Mouse (Mus musculus): Measurements from ENCODE around the gene Cdc5l. TPM values are rescaled to one million over a fixed set of nuclear protein-coding genes. Genes with fewer than 3 reads are reported as not detected.
A peak's percentile ranks its signal among the peaks of the same experiment; 100 is the strongest.

Cdc5l gene
- total and polyA plus RNA-seq, 2 experiments from 2014 or later, result 21.5 to 54.2 TPM

DNA sequence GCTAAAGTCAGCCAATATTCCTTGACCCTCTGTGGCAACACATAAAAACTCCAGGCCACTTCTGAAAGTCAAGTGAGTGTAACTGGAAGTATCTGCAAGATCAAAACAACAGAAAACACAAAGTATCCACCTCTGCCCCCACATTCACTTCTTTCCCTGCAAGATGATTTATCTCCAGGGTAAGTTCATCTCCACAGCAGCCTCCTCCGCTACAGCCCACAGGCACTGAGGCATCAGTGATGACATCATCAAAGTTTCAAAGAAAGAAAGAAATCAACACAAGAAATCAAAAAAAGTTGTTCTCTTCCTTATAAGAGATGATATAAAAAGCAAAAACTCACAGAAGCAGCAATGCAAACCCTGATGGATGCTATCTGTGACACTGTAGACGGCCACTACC is 24.8 kb downstream of the Cdc5l start:
- WGBS, result 97% methylated on average over 2 of the region's 2 CpGs

DNA sequence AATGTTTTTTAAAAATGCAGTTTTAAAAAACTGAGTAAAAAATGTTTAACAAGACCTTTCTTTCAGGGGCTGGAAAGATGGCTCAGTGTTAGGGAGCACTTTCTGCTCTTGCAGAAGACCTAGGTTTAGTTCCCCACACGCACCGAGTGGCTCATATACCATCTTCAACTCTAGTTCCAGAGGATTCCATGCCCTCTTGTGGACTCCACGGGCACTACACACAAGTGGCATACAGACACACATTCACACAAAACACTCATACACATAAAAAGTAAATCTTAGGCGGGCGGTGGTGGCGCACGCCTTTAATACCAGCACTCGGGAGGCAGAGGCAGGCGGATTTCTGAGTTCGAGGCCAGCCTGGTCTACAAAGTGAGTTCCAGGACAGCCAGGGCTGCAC is 27.3 kb downstream of the Cdc5l start:
- WGBS, result 93% methylated on average over 10 of the region's 10 CpGs
- no peak overlapping the region for H3K4me2 ChIP-seq (ENCODE audit: low read depth, low read length)
- no peaks in the 10 kb centered on the region for H3K4me1 ChIP-seq (ENCODE audit: insufficient read depth, low read length)
- peak; percentile 35 for DNase-seq (ENCODE audit: low spot score)
- peaks cover 33% of the 10 kb centered on the region for H3K36me3 ChIP-seq (ENCODE audit: insufficient read depth, low read length)
- TF ChIP-seq CTCF (IDR thresholded peaks at IDR 0.05; ENCODE audit: low read depth), result peak; percentile 48
- H3K9me3 ChIP-seq (ENCODE audit: low read length), result no peaks in the 10 kb centered on the region
- H3K27me3 ChIP-seq (ENCODE audit: insufficient read depth, low read length), result no peaks in the 10 kb centered on the region
- ATAC-seq, result no peak
- no peak overlapping the region for H3K27ac ChIP-seq
- no peak overlapping the region for H3K4me3 ChIP-seq (ENCODE audit: low read length)
- H3K9ac ChIP-seq (replicated peaks; ENCODE audit: low read length), result no peak overlapping the region

More for the DNA sequence above, 24.8 kb downstream of the Cdc5l start:
- no peak overlapping the region for H3K4me2 ChIP-seq (ENCODE audit: low read depth, low read length)
- H3K4me3 ChIP-seq (ENCODE audit: low read length), result no peak overlapping the region
- ATAC-seq, result no peak
- no peaks in the 10 kb centered on the region for H3K9me3 ChIP-seq (ENCODE audit: low read length)
- H3K4me1 ChIP-seq (ENCODE audit: insufficient read depth, low read length), result no peaks in the 10 kb centered on the region
- TF ChIP-seq CTCF (IDR thresholded peaks at IDR 0.05; ENCODE audit: low read depth), result no peak
- no peaks in the 10 kb centered on the region for H3K27me3 ChIP-seq (ENCODE audit: insufficient read depth, low read length)
- H3K36me3 ChIP-seq (ENCODE audit: insufficient read depth, low read length), result peaks cover 50% of the 10 kb centered on the region
- no peak overlapping the region for H3K9ac ChIP-seq (replicated peaks; ENCODE audit: low read length)
- no peak for DNase-seq (ENCODE audit: low spot score)
- no peak overlapping the region for H3K27ac ChIP-seq

DNA sequence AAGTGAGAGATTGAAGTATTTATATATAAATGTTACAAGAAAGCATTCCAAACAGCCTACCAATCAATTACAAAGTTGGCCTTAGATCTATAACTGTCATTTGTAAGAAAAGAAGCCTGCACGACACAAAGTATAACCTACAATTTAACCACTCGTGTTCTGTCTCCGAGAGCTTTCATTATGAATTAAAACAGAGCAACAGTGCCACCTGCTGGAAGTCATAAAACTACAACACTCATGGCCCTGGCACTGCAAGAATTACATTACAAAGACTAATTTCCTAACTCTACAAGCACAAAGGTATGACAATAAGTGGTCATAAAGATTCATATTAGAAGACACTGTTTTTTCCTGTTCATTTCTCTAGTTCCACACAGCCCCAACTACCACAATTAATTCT is 30.3 kb downstream of the Cdc5l start:
- DNase-seq (ENCODE audit: low spot score), result peak; percentile 86
- no peak overlapping the region for H3K4me3 ChIP-seq (ENCODE audit: low read length)
- H3K9me3 ChIP-seq (ENCODE audit: low read length), result no peaks in the 10 kb centered on the region
- WGBS, result 5% methylated on average over 3 of the region's 3 CpGs
- peak; percentile 43; the same call in 1 of the 2 replicates for ATAC-seq
- no peak overlapping the region for H3K9ac ChIP-seq (replicated peaks; ENCODE audit: low read length)
- no peaks in the 10 kb centered on the region for H3K4me1 ChIP-seq (ENCODE audit: insufficient read depth, low read length)
- peak; percentile 78 for TF ChIP-seq CTCF (IDR thresholded peaks at IDR 0.05; ENCODE audit: low read depth)
- H3K27ac ChIP-seq, result no peak overlapping the region
- H3K27me3 ChIP-seq (ENCODE audit: insufficient read depth, low read length), result no peaks in the 10 kb centered on the region
- H3K4me2 ChIP-seq (ENCODE audit: low read depth, low read length), result no peak overlapping the region
- peaks cover 6% of the 10 kb centered on the region; the same call in 1 of the 2 replicates for H3K36me3 ChIP-seq (ENCODE audit: insufficient read depth, low read length)

DNA sequence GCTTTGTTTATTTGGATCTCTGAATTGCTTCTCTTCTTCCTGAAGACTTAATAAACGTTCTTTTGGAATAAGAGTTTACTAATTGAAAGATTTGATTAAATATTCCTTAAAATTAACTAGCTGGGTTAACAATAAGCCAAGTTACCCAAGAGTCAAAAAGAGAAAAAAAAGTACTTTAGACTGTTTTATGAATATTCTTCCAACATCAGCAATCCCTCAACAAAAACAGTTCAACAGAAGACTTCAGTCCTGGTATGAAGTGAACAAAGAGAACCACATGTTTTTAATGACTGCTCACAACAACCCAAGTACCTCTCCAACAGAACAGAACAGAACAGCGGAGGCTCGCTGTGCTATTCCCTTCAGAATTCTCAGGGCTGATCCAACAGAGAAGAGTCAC is 30.9 kb downstream of the Cdc5l start:
- H3K4me1 ChIP-seq (ENCODE audit: insufficient read depth, low read length), result no peaks in the 10 kb centered on the region
- TF ChIP-seq CTCF (IDR thresholded peaks at IDR 0.05; ENCODE audit: low read depth), result no peak
- H3K36me3 ChIP-seq (ENCODE audit: insufficient read depth, low read length), result peaks cover 5% of the 10 kb centered on the region; the same call in 1 of the 2 replicates
- H3K27ac ChIP-seq, result no peak overlapping the region
- no peak overlapping the region for H3K9ac ChIP-seq (replicated peaks; ENCODE audit: low read length)
- WGBS, result 83% methylated on average over 3 of the region's 3 CpGs
- no peaks in the 10 kb centered on the region for H3K27me3 ChIP-seq (ENCODE audit: insufficient read depth, low read length)
- H3K9me3 ChIP-seq (ENCODE audit: low read length), result no peaks in the 10 kb centered on the region
- ATAC-seq (no peak), DNase-seq (ENCODE audit: low spot score) (no peak)
- H3K4me3 ChIP-seq (ENCODE audit: low read length), result no peak overlapping the region
- no peak overlapping the region for H3K4me2 ChIP-seq (ENCODE audit: low read depth, low read length)

DNA sequence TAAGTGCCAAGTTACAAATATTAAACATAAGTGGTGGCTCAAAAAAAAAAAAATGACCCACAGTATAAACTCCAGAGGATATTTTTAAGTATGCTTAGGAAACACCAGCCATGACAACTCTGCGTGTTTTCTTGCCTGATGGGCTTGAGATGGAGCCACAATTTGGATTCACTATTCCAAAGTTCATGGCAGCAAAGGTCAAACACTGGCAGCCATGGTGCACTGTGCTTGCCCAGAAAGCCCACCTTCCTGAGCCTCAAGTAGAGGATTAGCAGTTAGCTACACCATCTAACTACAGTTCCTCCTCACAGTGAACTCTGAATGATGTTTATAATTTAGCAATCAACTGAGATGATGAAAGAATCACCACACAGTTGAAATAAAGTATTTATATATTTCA is 31.4 kb downstream of the Cdc5l start:
- H3K4me1 ChIP-seq (ENCODE audit: insufficient read depth, low read length), result no peaks in the 10 kb centered on the region
- no peaks in the 10 kb centered on the region for H3K27me3 ChIP-seq (ENCODE audit: insufficient read depth, low read length)

DNA sequence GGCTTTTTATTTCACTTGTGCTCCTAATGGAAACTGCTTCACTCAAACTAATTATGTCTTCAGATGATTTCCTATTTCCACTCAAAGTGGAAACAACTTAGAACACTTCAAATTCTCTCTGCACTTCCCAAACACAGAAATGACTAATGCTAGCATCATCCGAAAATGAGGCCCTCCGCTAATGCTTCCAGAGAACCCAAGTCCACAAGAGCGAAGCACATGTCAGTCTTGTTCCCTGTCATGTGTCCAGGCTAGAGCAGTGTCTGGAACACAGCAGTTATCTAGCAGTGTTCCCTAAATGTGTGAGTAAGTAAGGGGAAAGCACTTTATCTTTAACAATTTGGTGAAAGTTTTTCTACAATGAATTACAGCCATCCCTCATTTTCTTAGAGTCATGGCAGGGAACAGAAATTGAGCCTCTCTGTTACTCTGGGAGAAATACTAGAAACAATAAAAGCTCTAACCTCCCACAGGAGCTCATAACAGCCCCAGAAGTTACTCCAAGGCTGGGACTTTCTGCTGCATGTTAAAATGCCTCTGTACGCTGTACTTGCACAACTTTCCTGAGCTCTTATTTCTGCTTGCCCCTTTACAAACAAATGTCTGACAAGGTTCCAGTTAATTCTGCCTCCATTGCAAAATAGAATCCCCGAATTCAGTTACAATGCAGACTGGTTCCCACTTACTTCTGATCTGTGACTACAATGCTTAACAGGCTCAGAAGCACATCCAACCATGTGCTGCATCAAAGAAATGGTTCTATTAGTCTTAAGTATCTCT is 32.2 kb downstream of the Cdc5l start:
- no peak overlapping the region for H3K9ac ChIP-seq (replicated peaks; ENCODE audit: low read length)
- H3K27ac ChIP-seq, result no peak overlapping the region
- no peak overlapping the region for H3K4me2 ChIP-seq (ENCODE audit: low read depth, low read length)
- H3K9me3 ChIP-seq (ENCODE audit: low read length), result no peaks in the 10 kb centered on the region
- 93% methylated on average over 5 of the region's 5 CpGs for WGBS
- no peak for TF ChIP-seq CTCF (IDR thresholded peaks at IDR 0.05; ENCODE audit: low read depth)
- H3K4me1 ChIP-seq (ENCODE audit: insufficient read depth, low read length), result no peaks in the 10 kb centered on the region
- H3K36me3 ChIP-seq (ENCODE audit: insufficient read depth, low read length), result peaks cover 5% of the 10 kb centered on the region; the same call in 1 of the 2 replicates
- H3K27me3 ChIP-seq (ENCODE audit: insufficient read depth, low read length), result no peaks in the 10 kb centered on the region
- ATAC-seq (no peak), DNase-seq (ENCODE audit: low spot score) (no peak)
- H3K4me3 ChIP-seq (ENCODE audit: low read length), result no peak overlapping the region

More for the DNA sequence above, 31.4 kb downstream of the Cdc5l start:
- no peaks in the 10 kb centered on the region for H3K9me3 ChIP-seq (ENCODE audit: low read length)
- no peak for ATAC-seq
- H3K36me3 ChIP-seq (ENCODE audit: insufficient read depth, low read length), result peaks cover 5% of the 10 kb centered on the region; the same call in 1 of the 2 replicates
- 88% methylated on average over 1 of the region's 1 CpGs for WGBS
- no peak overlapping the region for H3K9ac ChIP-seq (replicated peaks; ENCODE audit: low read length)
- H3K27ac ChIP-seq, result no peak overlapping the region
- DNase-seq (ENCODE audit: low spot score), result no peak
- no peak overlapping the region for H3K4me2 ChIP-seq (ENCODE audit: low read depth, low read length)
- no peak overlapping the region for H3K4me3 ChIP-seq (ENCODE audit: low read length)
- TF ChIP-seq CTCF (IDR thresholded peaks at IDR 0.05; ENCODE audit: low read depth), result no peak

DNA sequence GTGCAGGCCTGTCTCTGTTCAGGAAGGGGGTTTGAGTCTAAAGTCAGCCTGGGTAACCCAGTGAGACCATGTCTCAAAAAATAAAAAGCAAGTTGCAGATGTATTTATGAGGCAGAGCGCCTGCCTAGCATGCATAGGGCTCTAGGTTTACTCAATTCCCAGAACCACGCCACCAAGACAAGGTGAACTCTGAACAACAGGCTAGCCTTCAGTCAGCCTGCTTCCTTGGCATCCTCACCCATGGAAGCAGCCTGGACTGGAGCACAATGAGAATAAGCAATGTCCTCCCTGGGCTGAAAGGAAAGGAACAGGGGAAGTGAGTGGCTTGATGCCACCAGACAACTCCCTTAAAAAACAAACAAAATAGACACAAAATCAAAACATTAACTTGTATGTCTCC is 35.5 kb downstream of the Cdc5l start:
- Histone ChIP-seq H3K9ac (replicated peaks; ENCODE audit: low read length) (no peak overlapping the region), H3K4me3 (ENCODE audit: low read length) (no peak overlapping the region), H3K4me2 (ENCODE audit: low read depth, low read length) (no peak overlapping the region), H3K36me3 (ENCODE audit: insufficient read depth, low read length) (no peaks in the 10 kb centered on the region; the same call in 1 of the 2 replicates), H3K9me3 (ENCODE audit: low read length) (no peaks in the 10 kb centered on the region), H3K4me1 (ENCODE audit: insufficient read depth, low read length) (no peaks in the 10 kb centered on the region), H3K27ac (no peak overlapping the region), H3K27me3 (ENCODE audit: insufficient read depth, low read length) (no peaks in the 10 kb centered on the region)
- WGBS, result 93% methylated on average over 2 of the region's 2 CpGs
- no peak for ATAC-seq
- no peak for TF ChIP-seq CTCF (IDR thresholded peaks at IDR 0.05; ENCODE audit: low read depth)
- no peak for DNase-seq (ENCODE audit: low spot score)

Measured in hindbrain, postnatal 0 days (tissue).